8 mouse cellular contexts compared by ENCODE assay signal in genomic region chr3:139509275-139509985, GRCm38 (mm10).
DNase-seq lines count a peak whose midpoint lies in the region; ATAC-seq lines count a peak whose summit lies in the region.

No protein-coding gene starts in this region.

- peak; percentile 29 to 43 for DNase-seq in right cerebral cortex, adult 2 months (ENCODE audit: low spot score in 2 of 2)
- no peak for DNase-seq in right cerebral cortex, postnatal 25 days
- DNase-seq in embryo, embryonic 10 days (ENCODE audit: low spot score) = peak; percentile 27
- DNase-seq in layer of hippocampus, adult 9-10 months (ENCODE audit: low spot score) = peak; percentile 4
- peak; percentile 14 for DNase-seq in right cerebral cortex, postnatal 4 days
- no peak for DNase-seq in urinary bladder, adult 18-20 months (ENCODE audit: low spot score in 2 of 2)
- no peak for DNase-seq in lung, postnatal 10 days

- ATAC-seq in granulocyte monocyte progenitor cell, adult 5-6 weeks (replicated peaks; ENCODE audit: poor library complexity, severe bottlenecking) = no peak

Comparison
In these comparisons a context has a peak if more than half of its experiments do, and no peak if none do; other contexts are left out.
1. DNase-seq: peak in right cerebral cortex, adult 2 months (2 of 2), embryo, embryonic 10 days (single experiment), layer of hippocampus, adult 9-10 months (single experiment) and right cerebral cortex, postnatal 4 days (single experiment); none in right cerebral cortex, postnatal 25 days (single experiment), urinary bladder, adult 18-20 months (0 of 2) and lung, postnatal 10 days (single experiment).